Mouse (Mus musculus) gastrocnemius, postnatal 14 days (tissue): Measurements from ENCODE around the gene Gmip. TPM values are rescaled to one million over a fixed set of nuclear protein-coding genes. Genes with fewer than 3 reads are reported as not detected.
A peak's percentile ranks its signal among the peaks of the same experiment; 100 is the strongest.

Experiments used
- DNase-seq: peaks from one replicate; pipeline ENCODE4 v3.0.0; 2021; ENCODE audit warnings: mixed read lengths
- intact Hi-C: fragments of 180-260 bp; cut with DNase I; formaldehyde crosslinking; loops from one replicate; pipeline ENCODE4 v1.15.1; 2025; ENCODE audit warnings: low total_unique reads
- total RNA-seq, 2 experiments: library from RNA; stranded (reverse); gene quantifications; 2 replicates each; pipeline ENCODE4 v1.2.3; 2021

The Gmip gene
- total RNA-seq, 2 experiments from 2014 or later = 2.7 to 3.4 TPM

DNA sequence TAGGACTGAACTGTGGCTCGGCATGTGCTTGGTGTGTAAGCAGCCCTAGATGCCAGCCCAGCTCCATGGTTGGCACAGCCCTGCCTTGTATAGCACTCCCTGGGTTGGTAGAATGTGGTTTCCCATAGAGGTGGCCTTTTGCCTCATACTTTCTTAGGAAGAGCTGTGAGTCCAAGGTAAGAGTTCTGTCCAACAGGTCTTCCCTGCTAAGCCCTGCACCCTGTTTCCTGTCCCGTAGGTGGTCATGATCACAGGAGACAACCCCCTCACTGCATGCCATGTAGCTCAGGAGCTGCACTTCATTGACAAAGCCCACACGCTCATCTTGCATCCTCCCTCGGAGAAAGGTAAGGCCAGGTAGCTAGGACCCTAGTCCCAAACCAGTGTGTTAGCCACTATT, 6.7 kb upstream of the Gmip start:
- intact Hi-C loops = no loop called here
- no peak for DNase-seq

DNA sequence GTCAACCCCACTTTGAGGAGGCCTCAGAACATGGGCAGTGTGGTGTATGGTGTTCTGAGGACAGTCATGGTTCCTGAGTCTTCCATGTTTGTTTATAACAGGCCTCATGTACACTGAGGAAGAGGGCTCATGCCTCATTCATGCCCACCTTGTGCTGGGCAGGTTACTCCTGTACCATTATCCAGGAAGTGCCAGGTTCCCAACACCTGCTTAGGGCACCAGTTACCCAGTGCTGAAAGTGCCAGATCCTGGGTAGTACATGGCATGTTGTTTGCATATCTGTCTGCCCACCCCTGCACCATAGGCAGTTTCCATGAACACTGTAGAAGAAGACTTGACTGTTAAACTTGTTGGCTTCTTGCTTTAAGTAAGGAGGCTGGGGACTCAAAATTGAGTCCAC, 6.3 kb upstream of the Gmip start:
- intact Hi-C loops = no loop called here
- DNase-seq = no peak

DNA sequence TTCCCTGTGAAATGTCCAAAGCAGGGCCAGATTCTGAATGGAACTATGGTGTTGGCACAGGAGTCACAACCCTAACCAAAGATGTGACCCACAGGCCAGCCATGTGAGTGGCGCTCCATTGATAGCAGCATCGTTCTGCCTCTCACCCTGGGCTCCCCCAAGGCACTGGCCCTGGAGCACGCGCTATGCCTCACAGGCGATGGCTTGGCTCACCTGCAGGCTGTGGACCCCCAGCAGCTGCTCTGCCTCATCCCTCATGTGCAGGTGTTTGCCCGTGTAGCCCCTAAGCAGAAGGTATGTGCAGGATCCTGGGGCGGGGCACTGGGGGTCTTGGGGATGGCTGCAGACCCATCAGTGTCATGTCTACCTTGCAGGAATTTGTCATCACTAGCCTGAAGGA, 5.1 kb upstream of the Gmip start:
- intact Hi-C loops = no loop called here
- no peak for DNase-seq

DNA sequence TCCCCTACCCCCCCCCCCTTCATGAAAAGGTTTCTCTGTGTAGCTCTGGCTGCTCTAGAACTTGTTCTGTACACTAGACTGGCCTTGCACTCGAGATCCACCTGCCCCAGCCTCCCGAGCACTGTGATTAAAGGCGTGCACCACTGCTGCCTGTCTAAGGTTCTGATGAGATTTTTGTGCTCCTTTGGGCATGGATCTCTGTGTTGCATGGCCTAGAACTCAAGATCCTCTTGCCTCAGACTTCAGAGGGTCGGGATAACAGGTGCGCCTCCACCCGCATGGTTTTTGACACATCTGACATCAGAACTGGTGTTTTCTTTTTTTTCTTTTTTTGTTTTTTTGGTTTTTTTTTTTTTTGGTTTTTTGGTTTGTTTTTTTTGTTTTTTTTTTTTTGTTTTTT, 3.9 kb upstream of the Gmip start:
- DNase-seq = no peak
- intact Hi-C loops = no loop called here

DNA sequence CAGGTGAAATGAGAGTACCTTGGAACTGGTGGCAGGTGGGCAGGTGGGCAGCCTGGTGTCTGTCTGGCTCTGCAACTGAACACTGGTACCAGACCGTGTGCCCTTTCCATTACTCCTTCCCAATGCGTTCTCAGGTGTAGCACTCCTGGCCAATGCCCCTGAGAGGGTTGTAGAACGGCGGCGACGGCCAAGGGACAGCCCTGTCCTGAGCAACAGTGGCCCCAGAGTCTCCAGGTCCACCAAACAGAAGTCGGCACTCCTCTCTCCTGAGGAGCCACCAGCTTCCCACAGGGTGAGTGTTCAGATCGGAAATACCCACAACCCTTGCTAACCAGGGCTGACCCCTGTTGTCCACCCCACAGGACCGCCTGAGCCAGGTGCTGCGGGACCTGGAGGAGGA, 3.4 kb upstream of the Gmip start:
- intact Hi-C loops = no loop called here
- DNase-seq = no peak

DNA sequence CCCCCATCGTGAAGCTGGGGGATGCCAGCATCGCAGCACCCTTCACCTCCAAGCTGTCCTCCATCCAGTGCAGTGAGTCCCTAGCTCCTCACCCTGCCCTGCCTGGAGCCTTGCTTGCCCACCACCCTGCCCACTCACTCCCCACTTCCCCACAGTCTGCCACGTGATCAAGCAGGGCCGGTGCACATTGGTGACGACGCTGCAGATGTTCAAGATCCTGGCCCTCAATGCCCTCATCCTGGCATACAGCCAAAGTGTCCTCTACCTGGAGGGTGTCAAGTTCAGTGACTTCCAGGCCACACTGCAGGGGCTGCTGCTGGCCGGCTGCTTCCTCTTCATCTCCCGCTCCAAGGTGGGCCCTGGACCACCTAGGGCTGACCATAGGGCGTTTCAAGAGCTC, 3.0 kb upstream of the Gmip start:
- no peak for DNase-seq
- intact Hi-C loops = no loop called here

DNA sequence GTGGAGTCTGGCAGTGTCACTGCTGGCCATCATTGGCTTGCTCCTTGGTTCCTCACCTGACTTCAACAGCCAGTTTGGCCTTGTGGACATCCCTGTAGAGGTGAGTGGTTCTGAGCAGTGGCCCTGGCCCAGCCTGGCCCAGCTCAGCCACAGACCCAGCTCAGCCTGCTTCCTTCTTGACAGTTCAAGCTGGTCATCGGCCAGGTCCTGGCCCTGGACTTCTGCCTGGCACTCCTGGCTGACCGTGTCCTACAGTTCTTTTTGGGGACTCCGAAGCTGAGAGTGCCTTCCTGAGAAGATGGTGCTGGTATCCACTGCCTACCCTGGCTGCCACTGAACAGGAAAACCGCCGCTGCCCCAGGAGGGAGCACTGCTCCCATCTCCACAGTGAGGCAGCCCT, 1.2 kb upstream of the Gmip start:
- DNase-seq = no peak
- intact Hi-C loops = no loop called here

DNA sequence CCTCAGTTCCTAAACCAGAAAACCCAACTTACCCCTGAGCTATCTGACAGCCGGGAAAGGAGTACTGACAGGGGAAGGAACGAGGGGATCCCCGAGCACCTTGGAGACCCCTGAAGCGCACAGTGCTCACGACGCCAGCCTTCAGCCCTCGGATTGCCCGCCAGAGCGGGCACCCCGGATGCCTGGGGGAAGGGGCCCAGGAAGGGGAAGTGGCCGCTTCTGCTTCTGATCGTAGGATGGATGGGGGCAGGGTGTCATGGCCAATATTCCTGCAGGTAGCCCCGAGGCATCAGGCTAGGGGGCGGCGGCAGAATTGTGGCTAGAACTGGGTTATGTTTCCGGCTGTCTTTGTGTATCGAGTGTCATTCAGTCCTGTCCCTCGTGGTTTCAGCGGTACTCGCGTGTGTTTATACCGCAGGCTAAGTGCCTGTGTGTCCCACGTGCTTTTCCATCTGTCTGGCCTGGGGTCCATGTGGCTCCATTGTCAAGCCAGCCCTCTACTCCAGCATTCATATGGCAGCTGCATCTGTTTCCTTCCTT, 455 bp downstream of the Gmip start:
- intact Hi-C loops = no loop called here

DNA sequence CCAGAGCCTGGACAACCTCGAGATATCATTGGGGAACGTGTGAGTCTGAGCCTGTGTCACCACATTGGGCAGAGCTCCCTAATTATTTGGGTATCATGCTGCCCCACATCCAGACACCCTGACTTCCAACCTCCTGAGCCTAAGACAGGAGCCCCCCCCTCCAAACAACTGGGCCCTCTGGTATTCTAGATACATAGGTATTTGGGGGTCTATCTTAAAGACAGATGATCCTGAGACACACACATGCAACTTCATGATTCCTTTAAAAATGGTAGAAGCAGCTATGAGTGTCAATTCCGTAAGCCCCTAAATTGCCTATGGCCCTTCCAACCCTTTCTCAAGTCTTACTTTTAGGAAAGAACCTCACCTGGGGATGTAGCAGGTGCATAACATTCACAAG, 1.3 kb downstream of the Gmip start:
- intact Hi-C loops = no loop called here
- DNase-seq = no peak

More for the DNA sequence above, 455 bp downstream of the Gmip start:
- DNase-seq = no peak

DNA sequence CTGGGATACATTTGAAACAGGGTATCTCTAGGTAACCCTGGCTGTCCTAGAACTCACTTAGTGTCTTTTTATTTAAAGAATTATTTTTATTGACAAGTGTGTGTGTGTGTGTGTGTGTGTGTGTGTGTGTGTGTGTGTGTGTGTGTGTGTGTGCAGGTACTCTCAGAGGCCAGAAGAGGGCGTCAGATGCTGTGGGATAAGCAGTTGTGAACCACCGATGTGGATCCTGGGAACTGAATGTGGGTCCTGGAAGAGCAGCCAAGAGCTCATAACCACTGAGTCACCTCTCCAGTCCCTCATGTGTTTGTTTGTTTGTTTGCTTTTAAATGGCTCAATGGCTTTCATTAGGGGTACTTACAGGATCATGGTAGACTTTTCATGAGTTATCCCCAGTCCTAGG, 6.4 kb downstream of the Gmip start:
- no peak for DNase-seq
- intact Hi-C loops = no loop called here

DNA sequence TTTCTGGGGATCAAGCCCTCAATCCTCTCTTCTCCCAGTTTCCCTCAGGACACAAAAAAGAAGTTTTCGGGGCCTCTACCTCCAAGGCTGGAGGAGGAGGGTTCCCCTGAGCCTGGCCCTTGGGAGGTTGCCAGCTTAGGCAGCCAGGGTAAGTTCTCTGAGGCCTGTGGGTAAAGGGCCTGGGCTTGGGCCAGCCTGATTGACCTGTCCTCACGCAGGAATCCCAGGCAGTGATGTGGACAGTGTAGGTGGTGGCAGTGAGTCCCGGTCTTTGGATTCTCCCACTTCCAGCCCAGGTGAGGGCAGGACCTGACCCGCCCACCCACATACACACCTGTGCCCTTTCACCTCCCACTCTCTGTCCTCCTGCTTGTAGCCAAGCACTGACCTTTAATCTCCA, 6.9 kb downstream of the Gmip start:
- intact Hi-C loops = no loop called here
- no peak for DNase-seq

DNA sequence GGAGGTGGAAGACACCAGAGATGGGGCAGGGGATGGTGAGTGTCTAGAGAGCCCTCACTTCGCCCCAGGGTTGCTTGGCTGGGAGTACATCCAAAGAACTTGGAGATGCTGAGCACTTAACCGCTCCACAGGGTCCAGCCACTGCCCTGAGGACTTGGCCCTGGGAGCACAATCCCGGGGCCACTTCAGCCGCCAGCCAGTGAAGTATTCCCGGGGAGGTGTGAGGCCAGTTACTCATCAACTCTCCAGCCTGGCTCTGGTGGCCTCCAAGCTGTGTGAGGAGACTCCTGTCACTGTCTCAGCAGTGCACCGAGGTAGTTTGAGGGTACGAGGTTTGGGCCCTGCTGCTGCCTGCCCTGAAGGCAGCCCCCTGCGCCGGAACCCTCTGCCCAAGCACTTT, 12.0 kb downstream of the Gmip start:
- intact Hi-C loops = no loop called here
- no peak for DNase-seq

DNA sequence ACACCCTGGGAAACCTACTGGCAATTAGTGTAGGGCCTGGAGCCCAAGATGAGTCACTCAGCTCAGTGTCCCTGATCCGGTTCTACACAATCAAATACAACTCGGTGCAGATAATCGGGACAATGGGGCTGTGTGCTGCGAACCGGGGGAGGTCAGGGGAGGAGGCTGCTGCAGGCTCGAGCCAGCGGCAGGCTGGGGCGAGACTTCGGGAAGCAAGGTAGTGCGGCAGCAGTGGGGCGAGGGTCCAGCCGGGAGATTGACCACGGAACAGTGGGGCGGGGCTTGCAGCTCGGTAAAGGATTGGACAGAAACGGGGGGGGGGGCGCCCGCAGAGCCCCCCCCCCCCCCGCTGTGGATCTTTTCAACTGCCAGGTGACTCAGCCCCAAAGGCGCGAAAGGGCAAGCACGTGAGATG, 13.5 kb downstream of the Gmip start:
- intact Hi-C loops = no loop called here
- no peak for DNase-seq

DNA sequence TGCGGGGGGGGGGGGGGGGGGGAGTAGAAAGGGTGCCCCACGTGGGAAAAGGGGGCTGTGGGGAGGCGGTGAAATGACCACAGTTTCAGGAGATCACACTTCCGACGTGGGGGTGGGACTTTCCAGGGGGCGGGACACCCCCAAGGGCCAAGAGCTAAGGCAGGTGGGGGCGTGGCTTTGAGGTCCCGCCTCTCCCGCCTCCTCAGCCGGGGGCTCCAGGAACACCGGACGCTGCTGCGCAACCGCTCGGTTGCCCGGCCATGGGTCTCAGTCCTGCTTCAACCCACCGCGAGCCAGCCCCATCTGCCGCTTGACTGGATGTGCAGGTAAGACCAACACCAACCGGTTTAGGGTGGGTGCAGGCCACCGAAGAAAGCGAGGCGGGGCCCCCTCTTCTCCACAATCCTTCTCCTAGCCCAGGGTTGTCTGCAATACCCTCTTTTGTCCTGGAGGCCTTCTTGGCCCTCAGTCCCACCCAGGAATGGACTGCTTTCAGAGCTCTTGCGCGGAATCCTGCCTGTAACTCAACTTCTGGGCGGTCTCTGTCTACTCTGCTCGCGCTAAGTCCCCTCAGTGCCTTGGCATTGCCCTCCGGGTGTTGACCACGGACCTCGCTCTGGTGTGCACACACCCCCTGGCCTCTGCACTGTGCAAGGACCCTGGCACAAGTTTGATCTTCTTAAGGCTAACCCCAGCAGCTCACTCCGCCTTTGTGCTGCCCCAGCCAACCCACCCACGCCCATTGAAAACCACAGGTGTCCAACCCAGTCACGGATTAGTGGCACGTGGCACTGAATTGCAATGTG, 14.1 kb downstream of the Gmip start, which contains the start of gene Lpar2:
Lpar2 (plus strand) TSS at position 44 of the 806 bp plus-strand sequence.
- no peak for DNase-seq
- intact Hi-C loops = no loop called here

DNA sequence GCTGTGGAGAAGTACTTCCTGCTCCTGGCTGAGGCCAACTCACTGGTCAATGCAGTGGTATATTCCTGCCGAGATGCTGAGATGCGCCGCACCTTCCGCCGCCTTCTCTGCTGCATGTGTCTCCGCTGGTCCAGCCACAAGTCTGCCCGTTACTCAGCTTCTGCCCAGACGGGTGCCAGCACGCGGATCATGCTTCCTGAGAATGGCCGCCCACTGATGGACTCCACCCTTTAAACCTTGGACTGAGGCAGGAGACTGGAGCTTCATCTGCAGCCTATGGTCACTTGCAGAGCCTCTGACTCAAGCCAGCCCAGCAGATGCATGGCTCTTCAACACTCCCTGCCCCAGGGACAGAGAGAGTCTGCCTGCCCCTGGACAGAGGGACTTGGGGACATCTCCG, 17.9 kb downstream of the Gmip start:
- DNase-seq = no peak
- intact Hi-C loops = no loop called here

DNA sequence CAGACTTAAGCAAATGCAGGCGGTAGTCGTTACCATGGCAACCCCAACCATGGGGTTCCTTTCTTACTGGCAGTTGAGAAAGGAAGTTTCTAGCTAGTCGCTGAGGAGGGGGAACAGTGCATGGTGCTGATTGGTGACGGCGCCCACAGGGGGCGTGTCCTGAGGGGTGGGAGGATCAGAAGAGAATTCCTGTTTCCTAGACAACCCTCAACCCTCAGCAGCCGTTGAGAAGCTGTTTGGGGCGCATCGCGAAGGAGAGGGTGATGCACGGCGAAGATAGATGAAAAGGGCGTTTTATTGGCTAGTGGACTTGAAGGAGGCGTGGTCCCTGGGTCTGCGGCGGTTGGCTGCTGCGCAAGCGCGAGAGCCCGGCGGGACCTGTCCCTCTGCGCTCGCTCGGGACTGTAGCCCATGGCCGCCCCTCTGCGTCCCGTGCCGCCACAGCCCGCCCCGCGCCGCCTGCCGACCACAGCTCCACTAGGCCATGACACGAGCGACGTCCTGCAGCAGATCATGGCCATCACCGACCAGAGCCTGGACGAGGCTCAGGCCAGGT, 23.9 kb downstream of the Gmip start, which contains the start of gene Pbx4:
Pbx4 (plus strand) TSS at position 194 of the 556 bp plus-strand sequence.
- intact Hi-C loops = no loop called here
- DNase-seq = peak; percentile 75

DNA sequence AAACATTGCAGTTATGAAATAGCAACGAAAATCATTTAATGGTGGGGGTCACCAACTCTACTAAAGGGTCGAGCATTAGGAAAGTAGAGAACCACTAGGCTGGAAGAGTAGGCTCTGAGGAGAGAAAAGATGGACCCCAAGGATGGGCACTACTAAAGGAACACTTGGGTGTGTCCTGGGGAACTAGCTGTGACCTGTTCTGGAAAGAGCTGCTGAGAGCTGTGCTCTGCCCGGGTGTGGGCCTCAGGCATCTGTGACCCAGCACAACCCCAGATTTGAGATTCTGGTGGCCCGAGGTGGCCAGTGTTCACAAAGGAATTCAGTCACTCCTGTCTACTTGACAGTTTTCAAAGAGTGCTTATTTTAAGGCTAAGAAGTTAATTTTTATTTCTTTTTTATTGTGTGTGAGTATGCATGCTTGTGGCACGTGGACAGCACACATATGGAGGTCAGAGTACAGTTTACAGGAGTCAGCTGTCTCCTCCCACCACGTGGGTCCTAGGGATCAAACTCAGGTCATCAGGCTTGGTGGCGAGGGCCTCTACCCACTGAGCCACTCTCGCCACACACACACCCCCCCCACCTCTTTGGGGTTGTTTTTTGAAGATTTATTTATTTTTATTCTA, 28.7 kb downstream of the Gmip start:
- intact Hi-C loops = no loop called here
- DNase-seq = no peak

DNA sequence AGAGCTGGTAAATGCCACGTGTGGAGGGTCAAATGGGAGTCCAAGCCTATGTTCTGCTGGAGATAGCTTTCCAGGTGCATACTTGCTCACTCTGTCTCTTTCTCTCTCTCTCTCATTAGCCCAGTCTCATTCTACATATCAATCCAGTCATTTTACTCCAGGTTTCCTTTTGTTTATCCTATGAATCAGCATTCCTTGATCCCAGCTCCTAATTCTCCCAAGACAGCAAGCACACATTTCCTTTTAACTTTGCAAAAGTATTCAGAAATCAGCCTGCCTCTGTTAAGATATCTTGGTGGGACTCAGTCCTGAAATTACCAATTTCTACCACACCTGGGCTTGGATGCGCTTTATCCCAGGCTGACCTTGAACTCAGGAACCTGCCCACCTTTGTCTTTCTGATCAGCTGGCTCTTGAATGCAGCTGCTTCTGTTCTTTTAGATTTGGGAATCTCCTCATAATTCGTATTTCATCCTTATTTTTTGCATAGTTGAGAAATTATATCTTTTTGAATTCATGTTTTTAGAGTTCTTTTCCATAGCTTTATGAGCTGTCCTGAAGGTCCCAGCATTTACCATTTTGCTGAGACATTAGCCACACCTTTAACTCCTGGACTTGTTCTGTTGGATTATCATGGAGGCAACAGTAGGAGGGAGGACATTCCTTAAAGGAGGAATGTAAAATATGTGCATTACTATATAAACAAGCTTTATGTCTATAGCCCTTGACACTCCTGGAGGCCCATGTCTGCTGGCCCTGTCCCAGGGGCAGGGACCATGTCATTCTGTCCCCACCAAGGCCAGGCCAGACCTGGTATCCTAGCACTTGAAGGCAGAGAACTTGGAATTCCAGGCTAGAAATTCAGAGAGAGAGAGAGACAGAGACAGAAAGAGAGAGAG, 38.9 kb downstream of the Gmip start:
- DNase-seq = no peak
- intact Hi-C loops = no loop called here

DNA sequence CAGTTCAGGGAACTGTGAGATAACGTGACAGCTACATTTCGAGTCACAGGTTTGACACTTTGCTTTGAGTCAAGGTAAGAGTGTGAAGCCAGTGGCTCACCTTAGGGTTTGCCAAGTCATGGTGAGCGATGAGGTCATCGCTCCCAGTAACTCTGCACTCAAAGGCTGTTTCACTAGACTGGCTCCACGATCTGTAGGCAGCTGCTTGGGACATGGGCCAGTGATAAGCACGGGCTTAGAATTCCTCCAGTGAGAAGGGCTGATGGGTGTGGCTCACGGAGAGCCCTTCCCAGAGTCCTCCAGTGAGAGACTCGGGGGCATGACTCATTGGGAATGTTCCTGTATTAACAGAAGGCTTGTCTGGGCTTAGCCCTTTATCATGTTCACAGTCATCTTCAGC, 40.5 kb downstream of the Gmip start:
- intact Hi-C loops = no loop called here
- peak; percentile 35 for DNase-seq

DNA sequence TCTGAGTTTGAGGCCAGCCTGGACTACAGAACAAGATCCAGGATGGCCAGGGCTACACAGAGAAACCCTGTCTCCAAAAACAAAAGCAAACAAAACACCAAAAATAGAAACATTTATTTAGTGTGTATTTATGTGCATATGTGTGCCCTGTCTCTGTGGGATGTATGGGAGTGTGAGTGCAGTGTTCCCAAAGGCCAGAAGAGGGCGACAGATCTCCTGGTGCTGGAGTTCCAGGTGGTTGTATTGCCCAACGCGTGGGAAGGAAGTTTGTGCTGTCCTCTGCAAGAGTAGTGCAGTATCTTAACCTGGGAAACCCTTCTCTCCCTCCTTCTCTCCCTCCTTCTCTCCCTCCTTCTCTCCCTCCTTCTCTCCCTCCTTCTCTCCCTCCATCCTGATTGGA, 41.4 kb downstream of the Gmip start:
- intact Hi-C loops = no loop called here
- no peak for DNase-seq
